Mouse (Mus musculus): ENCODE measurements at regions not wholly inside any gene's neighbourhood (a gene's known extent, or its start where the extent isn't known, plus 50 kb on each side); places are given as distances from the start of the nearest gene placed in this dataset.

DNA sequence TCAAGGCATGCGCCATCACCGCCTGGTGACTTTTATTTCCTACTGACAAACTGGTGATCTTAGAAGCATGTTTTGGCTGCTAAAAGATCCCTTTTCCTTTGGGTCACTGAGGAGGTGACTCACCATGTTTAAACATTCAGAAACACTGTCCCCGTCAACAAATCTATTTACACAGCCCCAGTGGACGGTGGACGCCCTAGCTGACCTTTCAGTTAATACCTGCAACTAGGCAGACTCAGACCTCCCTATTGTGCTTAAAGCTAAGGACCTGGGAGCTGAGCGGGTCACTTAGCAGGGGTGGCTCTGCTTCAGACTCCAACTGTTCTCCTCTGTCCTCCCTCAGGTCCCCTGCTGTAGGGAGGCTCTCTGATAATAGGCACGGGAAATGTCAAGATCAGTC lies 95.7 kb upstream of the Rbpj start:
- TF ChIP-seq FLI1 (IDR thresholded peaks at IDR 0.05; ENCODE audit: low read length), result no peak
- no peak for TF ChIP-seq GATA1 (IDR thresholded peaks at IDR 0.05; ENCODE audit: borderline replicate concordance, low read length)

Measured in megakaryocyte, embryonic 14.5 days (primary cell).